Mouse (Mus musculus) gastrocnemius, adult 2 months (tissue): ENCODE measurements around the gene Gpr6. TPM values are rescaled to one million over a fixed set of nuclear protein-coding genes. Genes with fewer than 3 reads are reported as not detected.

Source experiments
- DNase-seq: peaks from one replicate; pipeline ENCODE4 v3.0.0; 2022
- H3K27ac ChIP-seq: fragments of 200-600 bp; 2 replicates; pipeline ENCODE4 v1.8.1; 2022; ENCODE audit warnings: mild to moderate bottlenecking
- H3K4me3 ChIP-seq: fragments of 200-600 bp; 2 replicates; pipeline ENCODE4 v1.8.1; 2022; ENCODE audit warnings: mild to moderate bottlenecking, moderate library complexity
- CTCF ChIP-seq: fragments of 200-600 bp; IDR thresholded peaks from 2 replicates; pipeline ENCODE4 v1.8.1; 2022; ENCODE audit warnings: antibody characterized with exemption, mild to moderate bottlenecking, moderate library complexity
- intact Hi-C: fragments of 180-260 bp; cut with DNase I; formaldehyde crosslinking; loops from one replicate; pipeline ENCODE4 v1.15.1; 2025
- long read RNA-seq, 2 experiments: library from polyadenylated mRNA; stranded (forward); transcript quantifications; one replicate each; pipeline ENCODE4 v2.0.0; 2021
- total RNA-seq, 2 experiments: library from RNA; stranded (reverse); gene quantifications; 2 replicates each; pipeline ENCODE4 v1.2.3; 2021

Gene Gpr6
- not detected for total RNA-seq
- long read RNA-seq, experiment 1 = 0 reads
- long read RNA-seq, experiment 2 = 0 reads

DNA sequence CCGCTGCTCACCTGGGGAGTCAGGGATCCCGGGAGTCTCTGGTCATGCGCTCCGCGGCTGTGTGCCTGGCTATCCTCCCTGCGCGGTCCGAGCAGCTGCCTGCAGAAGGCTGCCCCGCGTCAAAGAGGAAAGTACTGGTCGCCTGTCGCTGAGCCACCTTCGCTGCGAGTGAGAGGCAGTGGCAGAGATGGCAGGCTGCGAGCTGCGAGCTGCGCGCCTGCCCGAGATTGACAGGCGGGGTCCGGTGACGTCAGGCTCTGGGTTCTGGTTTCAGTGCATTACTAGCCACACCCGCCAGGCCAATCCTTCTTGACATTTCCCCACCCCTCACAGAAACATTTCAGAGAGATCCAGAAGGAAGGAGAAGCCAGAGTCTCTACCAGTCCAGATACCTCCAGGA is at the start of gene Gpr6:
Gene Gpr6 (minus strand): TSS at position 170 of the 400 bp plus-strand sequence.
- TF ChIP-seq CTCF = no peak
- H3K4me3 ChIP-seq = no peak within 1 kb of the TSS
- no peak within 1 kb of the TSS for H3K27ac ChIP-seq
- DNase-seq = no peak
- intact Hi-C loops = no loop called here

GRCm38 (mm10) chr10:41100060-41100459 is 28.0 kb upstream of the Gpr6 start:
- Histone ChIP-seq H3K27ac (no peak overlapping the region), H3K4me3 (no peak overlapping the region)
- intact Hi-C loops = no loop called here
- TF ChIP-seq CTCF = no peak
- no peak for DNase-seq

GRCm38 (mm10) chr10:41098137-41098536 is 26.1 kb upstream of the Gpr6 start:
- Histone ChIP-seq H3K27ac (no peak overlapping the region), H3K4me3 (no peak overlapping the region)
- no peak for DNase-seq
- no peak for TF ChIP-seq CTCF
- intact Hi-C loops = no loop called here

DNA sequence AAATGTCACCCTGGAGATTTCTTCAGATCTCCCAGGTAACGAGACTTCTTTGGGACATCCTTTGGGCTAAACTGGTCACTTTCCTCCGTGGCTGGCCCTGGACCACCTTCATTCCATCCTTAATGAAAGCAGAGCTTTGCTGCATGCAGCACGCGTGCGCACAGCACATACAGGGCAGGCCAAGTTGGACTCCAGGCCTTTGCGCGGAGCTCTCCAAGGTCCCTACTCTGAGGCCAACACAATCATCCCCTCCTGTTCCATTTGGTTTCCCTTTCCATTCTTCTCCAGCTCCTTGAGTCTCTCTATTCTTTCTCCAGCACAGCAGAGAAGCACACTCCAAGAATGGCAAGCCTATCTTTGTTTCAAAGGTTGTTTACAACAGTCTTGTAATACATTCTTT is 16.8 kb upstream of the Gpr6 start:
- intact Hi-C loops = no loop called here
- DNase-seq = no peak
- no peak overlapping the region for H3K4me3 ChIP-seq
- no peak for TF ChIP-seq CTCF
- no peak overlapping the region for H3K27ac ChIP-seq

DNA sequence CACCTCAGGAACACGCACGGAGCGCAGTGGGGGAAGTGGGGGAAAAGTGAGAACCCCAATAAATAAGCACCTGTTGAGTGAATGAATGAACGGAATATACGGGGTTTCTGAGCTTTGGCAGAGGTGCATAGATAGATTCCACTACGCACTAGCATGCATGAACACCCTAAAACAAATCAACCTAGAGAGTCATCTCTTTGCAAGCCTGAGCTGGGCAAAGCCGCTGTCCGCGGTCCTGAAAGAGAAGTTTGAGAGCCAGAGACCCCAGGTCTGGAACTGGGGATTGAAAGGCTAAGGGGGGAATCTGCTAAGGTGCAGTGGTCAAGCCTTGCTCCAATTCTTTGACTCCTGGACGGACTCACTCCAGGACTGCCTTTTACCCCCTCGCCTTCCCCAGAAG is 389 bp downstream of the Gpr6 start:
- intact Hi-C loops = no loop called here
- no peak for DNase-seq

GRCm38 (mm10) chr10:41070693-41071651 is 1.1 kb downstream of the Gpr6 start:
- intact Hi-C loops = no loop called here
- H3K4me3 ChIP-seq = no peak overlapping the region
- no peak for TF ChIP-seq CTCF
- DNase-seq = no peak
- no peak overlapping the region for H3K27ac ChIP-seq

More for the DNA sequence above, 389 bp downstream of the Gpr6 start:
- Histone ChIP-seq H3K27ac (no peak overlapping the region), H3K4me3 (no peak overlapping the region)
- TF ChIP-seq CTCF = no peak

DNA sequence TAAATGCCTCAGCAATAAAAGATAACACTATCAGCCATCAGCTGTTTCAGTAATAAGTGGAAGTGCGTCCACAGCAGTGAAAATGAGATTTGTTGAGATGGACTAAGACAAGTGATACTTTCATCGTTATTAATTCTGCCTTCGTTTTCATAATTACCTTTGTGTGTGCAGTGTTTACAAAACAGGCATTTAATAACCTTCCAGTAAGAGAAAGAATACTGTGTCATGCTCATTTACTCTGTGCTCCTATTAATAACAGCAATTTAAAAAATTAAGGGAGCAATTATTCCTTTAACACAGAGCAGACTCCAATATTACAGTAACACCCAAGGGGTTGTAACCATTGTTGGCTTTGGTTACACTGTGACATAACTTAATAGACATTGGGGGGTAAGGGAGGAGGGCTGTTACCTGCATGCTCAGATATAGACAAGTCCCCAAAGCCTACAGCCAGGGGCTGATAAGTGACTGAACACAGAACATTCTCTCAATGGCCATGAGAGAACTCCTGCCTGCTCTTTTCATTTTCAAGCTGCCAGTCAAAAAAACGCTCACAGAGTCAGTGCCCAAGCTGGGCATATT is 11.7 kb downstream of the Gpr6 start:
- DNase-seq = no peak
- H3K4me3 ChIP-seq = no peak overlapping the region
- H3K27ac ChIP-seq = no peak overlapping the region
- intact Hi-C loops = no loop called here
- TF ChIP-seq CTCF = no peak

- no peak for TF ChIP-seq CTCF
- no peak overlapping the region for H3K4me3 ChIP-seq
- DNase-seq = no peak
Measured at GRCm38 (mm10) chr10:41055581-41055980, 16.5 kb downstream of the Gpr6 start.

GRCm38 (mm10) chr10:41054005-41054404 is 18.1 kb downstream of the Gpr6 start:
- TF ChIP-seq CTCF = no peak
- no peak overlapping the region for H3K27ac ChIP-seq
- intact Hi-C loops = no loop called here
- DNase-seq = no peak
- no peak overlapping the region for H3K4me3 ChIP-seq

More at GRCm38 (mm10) chr10:41055581-41055980, 16.5 kb downstream of the Gpr6 start:
- H3K27ac ChIP-seq = no peak overlapping the region
- intact Hi-C loops = no loop called here

GRCm38 (mm10) chr10:41042272-41042671 is 29.8 kb downstream of the Gpr6 start:
- Histone ChIP-seq H3K4me3 (no peak overlapping the region), H3K27ac (no peak overlapping the region)
- TF ChIP-seq CTCF = no peak
- DNase-seq = no peak
- intact Hi-C loops = no loop called here

DNA sequence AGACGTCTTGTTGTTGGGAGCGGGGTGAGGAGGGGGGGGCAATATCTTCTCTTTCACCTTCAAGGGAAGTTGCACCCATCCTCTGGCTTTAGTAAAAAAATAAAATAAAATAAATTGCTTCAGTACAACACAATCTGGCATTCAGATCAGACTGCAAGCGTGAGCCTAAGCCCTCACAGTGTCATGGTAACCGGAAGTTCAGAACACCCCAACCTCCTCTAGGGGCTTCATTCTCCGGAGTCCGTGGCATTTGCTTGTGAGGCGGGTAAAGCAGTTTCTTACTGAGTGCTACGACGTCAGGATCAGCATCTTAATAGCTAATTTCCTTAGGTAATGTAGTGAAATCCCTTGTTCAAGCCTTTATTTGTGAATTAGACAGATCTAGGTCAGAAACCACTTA is 30.6 kb downstream of the Gpr6 start:
- TF ChIP-seq CTCF = no peak
- no peak overlapping the region for H3K27ac ChIP-seq
- intact Hi-C loops = no loop called here
- DNase-seq = no peak
- H3K4me3 ChIP-seq = no peak overlapping the region

GRCm38 (mm10) chr10:41040530-41041085 is 31.5 kb downstream of the Gpr6 start:
- no peak overlapping the region for H3K4me3 ChIP-seq
- TF ChIP-seq CTCF = no peak
- H3K27ac ChIP-seq = no peak overlapping the region
- intact Hi-C loops = no loop called here
- DNase-seq = no peak

DNA sequence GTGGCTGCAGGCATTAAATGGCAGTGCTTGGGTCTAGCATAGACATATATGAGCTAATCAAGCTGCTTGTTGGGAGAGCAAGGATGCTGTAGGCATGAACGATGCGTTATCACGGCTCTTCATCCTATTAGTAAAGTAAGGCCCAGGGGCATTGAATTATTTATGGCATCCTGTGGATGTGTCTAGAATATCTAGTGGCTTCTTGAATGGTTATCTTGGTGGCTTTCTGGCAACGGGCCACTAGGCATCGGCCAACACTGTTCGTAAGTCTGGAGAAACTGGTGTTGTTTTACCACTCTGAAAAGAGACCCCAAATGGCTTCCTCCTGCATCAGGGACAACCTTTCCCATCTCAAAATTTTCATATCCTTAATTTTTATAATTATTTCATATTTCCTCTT is 33.6 kb downstream of the Gpr6 start:
- intact Hi-C loops = no loop called here
- H3K27ac ChIP-seq = no peak overlapping the region
- TF ChIP-seq CTCF = no peak
- DNase-seq = no peak
- no peak overlapping the region for H3K4me3 ChIP-seq
